Mouse (Mus musculus) heart, embryonic 11.5 days (tissue): ENCODE results near the gene Ahcyl2. TPM values are rescaled to one million over a fixed set of nuclear protein-coding genes. Genes with fewer than 3 reads are reported as not detected.

Source experiments
- ATAC-seq: fragments of 200-750 bp; cut with Nextera tagmentation; replicated peaks from 2 replicates; pipeline ENCODE4 v1.8.0; 2017; ENCODE audit warnings: moderate library complexity; ENCODE audit not compliant: insufficient number of reproducible peaks, low FRiP score, low TSS enrichment
- H3K27ac ChIP-seq: fragments of 300-500 bp; sonication (generic); 2 replicates; pipeline ENCODE4 v1.5.1; 2014; ENCODE audit warnings: mild to moderate bottlenecking, low read depth, low read length
- H3K27me3 ChIP-seq: fragments of 300-500 bp; sonication (generic); 2 replicates; pipeline ENCODE4 v1.6.1; 2014; ENCODE audit warnings: mild to moderate bottlenecking, low read length, mixed read lengths; ENCODE audit not compliant: control insufficient read depth, insufficient read depth
- H3K36me3 ChIP-seq: fragments of 300-500 bp; sonication (generic); 2 replicates; pipeline ENCODE4 v1.6.1; 2014; ENCODE audit warnings: mild to moderate bottlenecking, low read length, moderate library complexity, mixed read lengths; ENCODE audit not compliant: control insufficient read depth, insufficient read depth
- H3K4me1 ChIP-seq: fragments of 300-500 bp; sonication (generic); 2 replicates; pipeline ENCODE4 v1.6.1; 2014; ENCODE audit warnings: low read length; ENCODE audit not compliant: control insufficient read depth, insufficient read depth
- H3K4me2 ChIP-seq: fragments of 300-500 bp; sonication (generic); 2 replicates; pipeline ENCODE4 v1.6.1; 2014; ENCODE audit warnings: mild to moderate bottlenecking, moderate library complexity
- H3K4me3 ChIP-seq: fragments of 300-500 bp; sonication (generic); 2 replicates; pipeline ENCODE4 v1.5.1; 2014; ENCODE audit warnings: low read depth, low read length
- H3K9ac ChIP-seq: fragments of 300-500 bp; sonication (generic); 2 replicates; pipeline ENCODE4 v1.6.1; 2014; ENCODE audit warnings: mild to moderate bottlenecking, low read depth, low read length, moderate library complexity
- H3K9me3 ChIP-seq: fragments of 300-500 bp; sonication (generic); replicated peaks from 2 replicates; pipeline ENCODE4 v1.6.1; 2016; ENCODE audit warnings: low read length; ENCODE audit not compliant: control insufficient read depth
- WGBS: fragments of 180-500 bp; shearing (Covaris S2); extraction: QIAGEN DNeasy Blood & Tissue Kit; methylation state at CpG from one replicate; pipeline ENCODE4 v1.1.7; 2014; ENCODE audit not compliant: insufficient replicate concordance; 5-methylcytosine and 5-hydroxymethylcytosine counted together
- polyA plus RNA-seq: library from polyadenylated mRNA; unstranded; fragments of >200 nt; fragmentation: Nextera tagmentation; extraction: Ambion mirVana; gene quantifications from 2 replicates; pipeline ENCODE4 v1.2.1, GENCODE M21; 2014

Gene Ahcyl2
- polyA plus RNA-seq, 1 experiment from 2014 or later: 11.6 TPM

DNA sequence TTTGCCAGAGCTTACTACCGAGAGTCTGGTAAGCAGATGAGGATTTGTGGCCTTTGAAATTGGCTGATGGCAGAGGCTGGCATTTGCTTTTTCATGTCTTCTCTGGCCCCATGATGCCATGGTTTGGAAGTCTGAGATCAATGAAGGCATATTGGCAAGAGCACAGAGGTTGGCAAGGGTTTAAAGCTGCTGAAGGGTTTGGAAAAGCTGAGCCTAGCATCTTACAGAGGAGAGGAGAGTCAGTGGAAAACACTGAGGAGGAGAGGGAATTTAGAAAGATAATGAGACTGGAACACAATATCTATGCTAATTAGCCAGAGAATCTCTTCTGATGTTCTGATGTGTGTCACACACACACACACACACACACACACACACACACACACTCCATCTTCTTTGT, 176.7 kb downstream of the Ahcyl2 start:
- Histone ChIP-seq H3K4me2 (no peak overlapping the region), H3K9ac (no peak overlapping the region), H3K36me3 (peaks cover 2% of the 10 kb centered on the region; the same call in 1 of the 2 replicates), H3K27me3 (no peaks in the 10 kb centered on the region), H3K9me3 (no peaks in the 10 kb centered on the region), H3K27ac (no peak overlapping the region), H3K4me1 (no peaks in the 10 kb centered on the region), H3K4me3 (no peak overlapping the region)
- 55% methylated on average over 1 of the region's 1 CpGs for WGBS
- ATAC-seq: no peak

DNA sequence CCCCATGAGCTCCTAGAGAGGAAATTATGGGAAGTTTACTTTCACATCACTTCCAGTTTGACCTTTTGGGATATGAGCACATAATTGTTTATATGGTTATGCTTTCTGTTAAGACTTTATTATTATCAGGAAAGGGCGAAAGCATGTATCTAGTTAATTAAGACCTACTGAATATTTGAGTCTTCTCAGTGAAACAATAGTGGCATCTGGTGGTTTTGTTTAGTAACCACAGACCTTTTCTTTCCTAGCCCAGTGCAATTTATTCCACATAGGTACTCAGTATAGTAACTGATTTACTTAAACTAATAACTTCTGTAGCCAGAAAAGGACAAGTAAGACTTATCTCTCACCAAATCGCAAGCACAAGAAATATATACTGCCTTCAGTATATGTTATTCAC, 178.8 kb downstream of the Ahcyl2 start:
- H3K27me3 ChIP-seq: no peaks in the 10 kb centered on the region
- H3K9me3 ChIP-seq: no peaks in the 10 kb centered on the region
- 82% methylated on average over 2 of the region's 2 CpGs for WGBS
- ATAC-seq: no peak
- no peak overlapping the region for H3K4me2 ChIP-seq
- H3K4me3 ChIP-seq: no peak overlapping the region
- H3K9ac ChIP-seq: no peak overlapping the region
- no peak overlapping the region for H3K27ac ChIP-seq
- H3K36me3 ChIP-seq: no peaks in the 10 kb centered on the region
- no peaks in the 10 kb centered on the region for H3K4me1 ChIP-seq

DNA sequence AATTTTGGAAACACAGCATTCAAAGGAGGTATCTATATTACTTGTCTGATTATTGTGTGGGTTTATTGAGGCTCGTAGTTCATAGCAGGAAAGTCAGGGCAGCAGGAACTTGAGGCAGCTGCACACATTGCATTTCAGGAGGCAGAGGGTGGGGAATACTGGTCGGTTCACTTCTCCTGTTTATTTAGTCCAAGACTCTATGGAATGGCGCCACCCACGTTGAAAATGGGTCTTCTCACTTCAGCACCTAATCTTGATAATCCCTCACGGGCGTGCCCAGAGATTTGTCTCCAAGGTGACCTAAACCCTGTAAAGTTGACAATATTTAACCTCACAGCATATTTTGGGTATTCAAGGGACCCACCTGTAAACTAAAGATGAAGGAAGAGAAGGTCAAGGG, 180.0 kb downstream of the Ahcyl2 start:
- no peak overlapping the region for H3K9ac ChIP-seq
- no peaks in the 10 kb centered on the region for H3K36me3 ChIP-seq
- H3K9me3 ChIP-seq: no peaks in the 10 kb centered on the region
- no peak overlapping the region for H3K4me2 ChIP-seq
- H3K27me3 ChIP-seq: no peaks in the 10 kb centered on the region
- no peaks in the 10 kb centered on the region for H3K4me1 ChIP-seq
- ATAC-seq: no peak
- H3K27ac ChIP-seq: no peak overlapping the region
- WGBS: 65% methylated on average over 6 of the region's 6 CpGs
- H3K4me3 ChIP-seq: no peak overlapping the region

DNA sequence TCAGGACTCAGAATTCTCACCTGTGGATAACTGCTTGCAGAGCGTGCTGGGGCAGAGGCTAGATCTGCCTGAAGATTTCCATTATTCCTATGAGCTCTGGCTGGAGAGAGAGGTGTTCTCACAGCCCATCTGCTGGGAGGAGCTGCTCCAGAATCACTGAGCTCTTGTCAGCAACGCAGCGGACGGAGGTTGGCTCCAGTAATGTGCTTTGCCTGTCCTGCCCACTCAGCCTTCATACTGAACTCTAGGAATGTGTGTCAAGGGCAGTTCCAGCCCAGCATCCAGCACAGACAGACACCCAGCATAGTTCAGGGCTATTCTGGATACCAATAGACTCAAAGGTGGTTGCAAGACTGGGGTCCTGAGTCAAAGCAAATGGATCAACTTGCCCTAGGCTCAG, 188.9 kb downstream of the Ahcyl2 start:
- H3K4me1 ChIP-seq: no peaks in the 10 kb centered on the region
- no peak for ATAC-seq
- H3K27me3 ChIP-seq: no peaks in the 10 kb centered on the region
- H3K4me3 ChIP-seq: no peak overlapping the region
- H3K9me3 ChIP-seq: no peaks in the 10 kb centered on the region
- 77% methylated on average over 4 of the region's 4 CpGs for WGBS
- H3K36me3 ChIP-seq: no peaks in the 10 kb centered on the region
- H3K4me2 ChIP-seq: no peak overlapping the region
- H3K27ac ChIP-seq: no peak overlapping the region
- H3K9ac ChIP-seq: no peak overlapping the region

DNA sequence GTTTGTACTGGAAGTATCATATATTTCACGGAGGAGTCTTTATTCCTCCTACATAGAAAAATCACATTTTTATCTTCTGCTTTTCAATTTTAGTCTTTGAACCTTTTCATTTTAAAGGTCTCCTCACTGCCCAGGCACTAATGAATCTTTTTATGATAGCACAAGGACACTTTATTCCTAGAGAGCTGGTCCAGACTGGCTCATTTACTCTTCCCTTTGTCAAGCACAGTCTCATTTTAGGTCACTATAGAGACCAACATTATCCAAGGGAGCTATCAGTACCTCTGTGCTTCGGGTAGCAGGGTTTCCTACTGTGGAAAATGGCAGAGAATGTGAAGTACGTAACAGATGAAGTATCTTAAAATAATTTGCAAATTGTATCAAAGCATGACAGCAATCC, 190.9 kb downstream of the Ahcyl2 start:
- Histone ChIP-seq H3K4me2 (no peak overlapping the region), H3K27me3 (no peaks in the 10 kb centered on the region), H3K9me3 (no peaks in the 10 kb centered on the region), H3K9ac (no peak overlapping the region), H3K27ac (no peak overlapping the region), H3K4me3 (no peak overlapping the region), H3K4me1 (no peaks in the 10 kb centered on the region), H3K36me3 (no peaks in the 10 kb centered on the region)
- 80% methylated on average over 3 of the region's 3 CpGs for WGBS
- ATAC-seq: no peak

DNA sequence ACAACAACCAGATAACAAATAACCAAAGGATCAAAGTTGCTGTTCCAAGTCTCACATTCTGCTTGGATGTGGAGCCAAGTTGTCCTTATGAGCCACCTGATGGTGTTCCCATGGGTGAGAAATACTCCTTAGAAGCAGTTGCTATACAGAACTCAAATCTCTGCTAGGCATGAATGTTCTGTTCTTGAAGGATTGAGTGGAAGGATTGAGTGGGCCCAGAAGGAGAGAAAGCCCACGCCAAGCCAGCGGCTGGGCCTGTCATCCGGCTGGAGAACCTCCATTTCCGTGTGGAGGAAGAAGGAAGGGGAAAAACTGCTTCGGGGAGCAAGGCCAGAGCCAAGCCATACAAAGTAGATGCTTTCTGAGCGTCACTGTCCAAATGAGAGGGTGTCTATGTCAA, 193.3 kb downstream of the Ahcyl2 start:
- H3K9ac ChIP-seq: no peak overlapping the region
- no peak overlapping the region for H3K4me3 ChIP-seq
- WGBS: 89% methylated on average over 6 of the region's 6 CpGs
- H3K27me3 ChIP-seq: no peaks in the 10 kb centered on the region
- no peaks in the 10 kb centered on the region for H3K9me3 ChIP-seq
- H3K4me1 ChIP-seq: no peaks in the 10 kb centered on the region
- H3K36me3 ChIP-seq: no peaks in the 10 kb centered on the region
- no peak overlapping the region for H3K4me2 ChIP-seq
- no peak overlapping the region for H3K27ac ChIP-seq
- no peak for ATAC-seq

Other genes with a start within 250 kb of the Ahcyl2 start
- 11.6 and 14.8 TPM in 2 replicates for gene Irf5, start 241.4 kb upstream of the Ahcyl2 start, polyA plus RNA-seq
- 64.5 and 83.9 TPM in 2 replicates for gene Tnpo3, start 158.1 kb upstream of the Ahcyl2 start, polyA plus RNA-seq
- gene Tspan33, start 73.8 kb upstream of the Ahcyl2 start, polyA plus RNA-seq: 11.9 and 12.1 TPM in 2 replicates
- gene Smo, start 32.5 kb upstream of the Ahcyl2 start, polyA plus RNA-seq: 21.8 and 22.4 TPM in 2 replicates
- gene Strip2, start 149.0 kb downstream of the Ahcyl2 start, polyA plus RNA-seq: 21.5 and 25.7 TPM in 2 replicates